Mouse (Mus musculus) forebrain, postnatal 0 days (tissue): Measurements from ENCODE around the gene Banf2. TPM values are rescaled to one million over a fixed set of nuclear protein-coding genes. Genes with fewer than 3 reads are reported as not detected.

ENCODE experiments used
- ATAC-seq: fragments of 200-750 bp; cut with Nextera tagmentation; 2 replicates; pipeline ENCODE4 v1.8.0; 2017; ENCODE audit warnings: mild to moderate bottlenecking, moderate library complexity
- DNase-seq: peaks from one replicate; pipeline ENCODE4 v3.0.0-alpha.2; 2015
- H3K27ac ChIP-seq: fragments of 300-500 bp; sonication (generic); 2 replicates; pipeline ENCODE4 v1.5.1; 2014; ENCODE audit warnings: low read depth, mild to moderate bottlenecking, antibody characterized with exemption, low read length, moderate library complexity, mixed read lengths
- H3K27me3 ChIP-seq: fragments of 300-500 bp; sonication (generic); 2 replicates; pipeline ENCODE4 v1.6.1; 2014; ENCODE audit warnings: mild to moderate bottlenecking, low read length, mixed read lengths; ENCODE audit not compliant: insufficient read depth
- H3K36me3 ChIP-seq: fragments of 300-500 bp; sonication (generic); 2 replicates; pipeline ENCODE4 v1.6.1; 2014; ENCODE audit warnings: mild to moderate bottlenecking, moderate library complexity; ENCODE audit not compliant: insufficient read depth
- H3K4me1 ChIP-seq: fragments of 300-500 bp; sonication (generic); 2 replicates; pipeline ENCODE4 v1.6.1; 2014; ENCODE audit warnings: antibody characterized with exemption; ENCODE audit not compliant: insufficient read depth
- H3K4me2 ChIP-seq: fragments of 300-500 bp; sonication (generic); 2 replicates; pipeline ENCODE4 v1.6.1; 2014; ENCODE audit warnings: low read depth, mild to moderate bottlenecking, moderate library complexity
- H3K4me3 ChIP-seq: fragments of 300-500 bp; sonication (generic); 2 replicates; pipeline ENCODE4 v1.5.1; 2014; ENCODE audit warnings: low read depth, low read length, mixed read lengths
- H3K9ac ChIP-seq: fragments of 300-500 bp; sonication (generic); 2 replicates; pipeline ENCODE4 v1.6.1; 2014; ENCODE audit warnings: mild to moderate bottlenecking
- H3K9me3 ChIP-seq: fragments of 300-500 bp; sonication (generic); 2 replicates; pipeline ENCODE4 v1.6.1; 2016; ENCODE audit warnings: low read length
- CTCF ChIP-seq: sonication (generic); IDR thresholded peaks from 2 replicates; pipeline ENCODE4 v1.5.1; 2016; ENCODE audit warnings: antibody characterized with exemption, control low read depth, low read depth
- WGBS: fragments of 180-500 bp; shearing (Covaris S2); extraction: QIAGEN DNeasy Blood & Tissue Kit; methylation state at CpG from one replicate; pipeline ENCODE4 v1.1.7; 2014; 5-methylcytosine and 5-hydroxymethylcytosine counted together
- polyA plus RNA-seq: library from polyadenylated mRNA; unstranded; fragments of >200 nt; fragmentation: Nextera tagmentation; extraction: Ambion mirVana; gene quantifications from 2 replicates; pipeline ENCODE4 v1.2.1, GENCODE M21; 2015
- total RNA-seq: library from RNA; depleted of rRNA; stranded (reverse); fragments of >200 nt; gene quantifications from 2 replicates; pipeline ENCODE4 v1.2.3, GENCODE M21; 2014; rRNA removed

The Banf2 gene
- total RNA-seq (not detected in 2 replicates), polyA plus RNA-seq (not detected in 2 replicates)

- Histone ChIP-seq H3K9ac (no peak within 1 kb of the TSS), H3K9me3 (no peaks in the 10 kb centered on the region), H3K4me3 (no peak within 1 kb of the TSS), H3K4me1 (no peaks in the 10 kb centered on the region), H3K27ac (no peak within 1 kb of the TSS), H3K36me3 (no peaks in the 10 kb centered on the region), H3K27me3 (no peaks in the 10 kb centered on the region), H3K4me2 (no peak within 1 kb of the TSS)
- 86% methylated on average over 2 of the region's 2 CpGs for WGBS
- no peak for DNase-seq
- no peak for TF ChIP-seq CTCF
- no peak for ATAC-seq
Observed at GRCm38 (mm10) chr2:144032664-144033063, at the start of gene Banf2. TSS of gene Banf2 (plus strand) at chr2:144033059.

GRCm38 (mm10) chr2:143983482-143983881, 49.4 kb upstream of the Banf2 start:
- no peaks in the 10 kb centered on the region for H3K27me3 ChIP-seq
- H3K4me2 ChIP-seq, result no peak overlapping the region
- no peaks in the 10 kb centered on the region for H3K4me1 ChIP-seq
- WGBS, result 80% methylated on average over 2 of the region's 2 CpGs
- no peak for ATAC-seq
- no peak overlapping the region for H3K27ac ChIP-seq
- H3K36me3 ChIP-seq, result no peaks in the 10 kb centered on the region
- no peaks in the 10 kb centered on the region for H3K9me3 ChIP-seq
- no peak for DNase-seq
- no peak overlapping the region for H3K9ac ChIP-seq
- H3K4me3 ChIP-seq, result no peak overlapping the region
- no peak for TF ChIP-seq CTCF

- H3K27ac ChIP-seq, result no peak overlapping the region
- no peaks in the 10 kb centered on the region for H3K9me3 ChIP-seq
- H3K4me3 ChIP-seq, result no peak overlapping the region
- ATAC-seq (no peak), DNase-seq (no peak)
- no peak for TF ChIP-seq CTCF
- H3K4me2 ChIP-seq, result no peak overlapping the region
- H3K36me3 ChIP-seq, result no peaks in the 10 kb centered on the region
- H3K9ac ChIP-seq, result no peak overlapping the region
- no peaks in the 10 kb centered on the region for H3K4me1 ChIP-seq
- no peaks in the 10 kb centered on the region for H3K27me3 ChIP-seq
- 74% methylated on average over 2 of the region's 2 CpGs for WGBS
Observed at GRCm38 (mm10) chr2:143987485-143987884, 45.4 kb upstream of the Banf2 start.

- no peak overlapping the region for H3K4me3 ChIP-seq
- DNase-seq, result no peak
- H3K4me2 ChIP-seq, result no peak overlapping the region
- no peak overlapping the region for H3K27ac ChIP-seq
- H3K4me1 ChIP-seq, result no peaks in the 10 kb centered on the region
- WGBS, result 94% methylated on average over 3 of the region's 3 CpGs
- no peaks in the 10 kb centered on the region for H3K27me3 ChIP-seq
- H3K9me3 ChIP-seq, result no peaks in the 10 kb centered on the region
- no peaks in the 10 kb centered on the region for H3K36me3 ChIP-seq
- H3K9ac ChIP-seq, result no peak overlapping the region
- TF ChIP-seq CTCF, result no peak
- ATAC-seq, result no peak
Observed at GRCm38 (mm10) chr2:143988016-143988415, 44.8 kb upstream of the Banf2 start.

GRCm38 (mm10) chr2:143990997-143991396, 41.9 kb upstream of the Banf2 start:
- no peak for TF ChIP-seq CTCF
- WGBS, result 7% methylated on average over 1 of the region's 1 CpGs
- Histone ChIP-seq H3K9me3 (no peaks in the 10 kb centered on the region), H3K4me1 (no peaks in the 10 kb centered on the region), H3K9ac (no peak overlapping the region), H3K27me3 (no peaks in the 10 kb centered on the region), H3K27ac (no peak overlapping the region), H3K36me3 (no peaks in the 10 kb centered on the region), H3K4me2 (no peak overlapping the region), H3K4me3 (no peak overlapping the region)
- DNase-seq (no peak), ATAC-seq (no peak)

- WGBS, result 87% methylated on average over 7 of the region's 7 CpGs
- Histone ChIP-seq H3K9ac (no peak overlapping the region), H3K27me3 (no peaks in the 10 kb centered on the region), H3K36me3 (no peaks in the 10 kb centered on the region), H3K4me3 (no peak overlapping the region), H3K27ac (no peak overlapping the region), H3K9me3 (no peaks in the 10 kb centered on the region), H3K4me1 (no peaks in the 10 kb centered on the region), H3K4me2 (no peak overlapping the region)
- DNase-seq (no peak), ATAC-seq (no peak)
- no peak for TF ChIP-seq CTCF
Observed at GRCm38 (mm10) chr2:143991964-143992672, 40.7 kb upstream of the Banf2 start.

GRCm38 (mm10) chr2:143992977-143993376, 39.9 kb upstream of the Banf2 start:
- H3K36me3 ChIP-seq, result no peaks in the 10 kb centered on the region
- H3K4me1 ChIP-seq, result no peaks in the 10 kb centered on the region
- H3K9ac ChIP-seq, result no peak overlapping the region
- H3K9me3 ChIP-seq, result no peaks in the 10 kb centered on the region
- no peak overlapping the region for H3K4me2 ChIP-seq
- no peak for TF ChIP-seq CTCF
- no peak for ATAC-seq
- no peak for DNase-seq
- 81% methylated on average over 1 of the region's 1 CpGs for WGBS
- H3K4me3 ChIP-seq, result no peak overlapping the region
- H3K27me3 ChIP-seq, result no peaks in the 10 kb centered on the region
- no peak overlapping the region for H3K27ac ChIP-seq
